Mouse (Mus musculus) urinary bladder, postnatal 14 days (tissue): Measurements from ENCODE around the gene Tpd52l1.
"Not testable (repeated sequence)": the region's sequence is repeated elsewhere in the genome, so short reads cannot be mapped to it uniquely, and the experiment has no call there.

Experiments used
- DNase-seq: peaks from one replicate; pipeline ENCODE4 v3.0.0; 2021; ENCODE audit warnings: low spot score

The Tpd52l1 gene

DNA sequence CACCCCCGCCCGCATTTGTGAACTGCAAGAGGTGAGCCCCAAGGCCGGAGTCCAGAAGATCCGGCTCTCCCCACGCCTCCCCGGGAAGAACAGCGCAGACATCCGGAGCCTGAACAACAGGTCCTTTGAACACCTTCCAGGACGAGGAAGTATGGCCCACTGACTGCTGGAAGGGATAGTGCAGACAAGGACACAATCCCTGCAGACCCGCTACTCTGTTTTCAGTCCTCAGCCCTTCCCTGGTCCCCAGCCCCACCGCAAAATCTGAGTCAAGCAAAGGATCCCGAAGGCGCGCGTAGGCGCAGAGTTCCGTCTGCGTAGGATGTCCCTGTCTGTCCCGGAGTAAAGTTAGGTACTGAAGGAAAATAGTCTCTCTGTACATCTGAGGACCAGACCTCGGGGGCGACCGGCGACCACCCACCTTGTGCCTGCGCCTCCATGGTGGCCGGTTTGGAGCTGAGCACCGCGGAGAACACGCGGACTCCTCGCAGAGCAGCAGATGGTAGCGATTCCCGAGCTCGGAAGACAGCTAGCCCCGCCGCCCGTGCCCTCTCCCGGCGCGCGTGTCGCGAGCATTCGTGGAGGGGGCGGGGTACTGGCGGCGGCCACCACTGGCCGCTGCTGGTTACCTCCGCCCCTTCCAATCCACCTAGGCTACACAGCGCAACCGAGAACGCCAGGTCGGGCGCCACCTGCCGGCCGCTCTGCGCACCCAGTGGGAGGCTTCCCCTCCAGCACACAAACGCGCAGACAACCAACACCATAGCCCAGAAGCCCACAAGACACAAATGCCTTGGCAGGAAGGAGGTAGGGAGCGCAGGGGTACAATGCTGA lies at the start of gene Tpd52l1:
Tpd52l1 (minus strand) TSS at position 668 of the 834 bp plus-strand sequence.
- DNase-seq: peak; percentile 88

DNA sequence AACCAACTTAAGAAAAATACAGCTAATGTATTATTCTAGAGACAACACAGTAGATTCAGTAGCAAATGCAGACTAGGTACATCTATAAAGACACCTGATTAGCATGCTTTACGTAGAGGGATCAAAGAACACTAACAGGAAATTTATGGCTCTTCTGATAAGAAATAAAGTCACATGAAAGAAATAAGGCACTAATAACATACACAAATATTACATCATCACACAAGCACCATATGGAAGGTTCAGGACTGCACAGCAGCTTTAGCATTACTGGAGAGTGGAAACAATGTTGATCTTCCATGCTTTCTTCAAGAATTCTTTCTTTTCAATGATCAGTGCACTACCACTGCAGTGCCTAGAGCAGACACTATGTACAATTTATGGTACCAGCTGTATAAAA lies 48.5 kb upstream of the Tpd52l1 start:
- DNase-seq: no peak

DNA sequence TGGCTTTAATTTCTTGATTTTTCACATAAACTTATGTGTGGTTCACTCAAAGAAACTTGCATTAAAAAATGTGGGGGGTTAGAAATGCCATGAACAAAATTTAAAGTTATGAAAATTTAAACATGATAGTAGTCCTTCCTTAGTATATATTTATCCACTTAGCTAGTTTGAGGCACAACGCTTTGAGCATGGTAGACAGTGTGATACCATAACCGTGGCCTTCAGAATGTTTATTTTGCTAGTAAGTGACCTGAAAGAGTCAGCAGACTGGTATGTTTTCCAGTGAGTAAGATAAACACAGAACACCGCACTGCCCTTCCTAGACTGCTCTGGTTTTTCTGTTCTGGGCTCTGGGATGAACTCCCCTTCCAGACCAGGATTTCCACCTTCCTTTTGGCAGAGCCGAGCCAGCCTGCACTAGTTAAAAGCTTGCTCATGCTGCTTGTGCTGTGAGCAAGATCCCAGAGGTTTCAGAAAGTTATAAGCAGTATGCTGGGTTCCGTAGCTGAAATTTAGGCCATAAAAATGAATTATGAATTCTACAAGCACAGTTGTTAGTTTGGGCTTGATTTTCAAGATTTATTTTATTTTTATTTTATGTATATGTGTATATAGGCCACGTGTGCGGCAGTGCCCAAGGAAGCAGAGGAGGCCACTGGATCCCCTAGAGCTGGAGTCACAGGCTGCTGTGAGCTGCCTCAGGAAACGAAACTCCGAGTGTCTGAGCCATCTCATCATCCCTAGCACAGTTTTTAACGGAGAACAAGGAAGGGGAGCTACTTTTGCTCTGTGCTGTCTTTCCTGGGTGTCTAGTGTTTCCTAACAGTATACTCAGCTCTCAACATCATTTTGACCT lies 21.5 kb upstream of the Tpd52l1 start:
- DNase-seq: peak; percentile 8

DNA sequence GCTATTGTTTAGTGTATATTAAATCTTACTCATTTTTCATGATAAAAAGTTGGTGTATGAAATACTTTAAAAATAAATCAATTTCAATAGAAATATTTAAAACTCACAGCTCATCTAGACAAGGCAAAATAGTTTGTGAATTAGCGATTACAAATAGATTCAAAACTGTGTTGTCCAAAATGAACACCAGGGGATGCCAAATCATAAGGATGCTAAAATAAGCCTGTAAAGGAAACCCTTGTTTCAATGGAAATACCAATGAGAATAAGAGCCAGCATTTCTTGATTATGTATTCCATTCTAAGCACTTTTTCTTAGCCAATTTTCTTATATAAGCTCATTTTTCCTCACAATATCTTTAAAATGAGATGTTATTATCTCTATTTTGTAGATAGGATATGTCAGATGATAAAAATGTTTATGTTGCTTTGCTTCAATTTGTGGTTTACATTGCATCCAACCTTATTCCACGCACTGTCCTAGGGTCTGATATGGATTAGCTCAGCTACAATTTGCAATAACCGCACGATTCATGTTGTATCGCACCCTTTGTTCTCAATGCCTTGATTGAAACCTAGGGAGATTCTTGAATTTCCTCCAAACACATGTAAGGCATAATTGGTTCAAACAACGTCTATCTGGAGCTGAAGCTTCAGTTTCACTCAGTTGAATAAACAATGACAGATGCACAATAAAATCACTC lies 20.2 kb upstream of the Tpd52l1 start:
- DNase-seq: no peak

DNA sequence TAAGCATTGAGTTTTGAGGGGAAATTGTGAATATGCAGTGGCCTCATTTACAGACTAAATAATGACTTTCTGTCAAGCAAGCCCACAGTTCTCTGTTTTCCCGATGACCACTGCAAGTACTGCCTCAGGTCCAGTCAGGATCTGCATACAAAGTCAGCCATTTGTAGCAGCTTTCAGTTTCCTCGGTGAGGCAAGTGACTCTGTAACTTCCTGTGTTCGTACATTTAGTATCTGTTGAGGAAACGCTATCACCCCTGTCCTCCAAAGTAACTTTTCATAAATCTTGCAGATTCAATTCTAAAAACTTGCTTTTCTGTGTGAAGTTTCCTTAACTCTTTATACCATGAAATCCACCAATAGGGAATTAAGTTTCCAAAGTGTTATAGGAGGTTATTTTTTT lies 19.7 kb upstream of the Tpd52l1 start:
- DNase-seq: no peak

DNA sequence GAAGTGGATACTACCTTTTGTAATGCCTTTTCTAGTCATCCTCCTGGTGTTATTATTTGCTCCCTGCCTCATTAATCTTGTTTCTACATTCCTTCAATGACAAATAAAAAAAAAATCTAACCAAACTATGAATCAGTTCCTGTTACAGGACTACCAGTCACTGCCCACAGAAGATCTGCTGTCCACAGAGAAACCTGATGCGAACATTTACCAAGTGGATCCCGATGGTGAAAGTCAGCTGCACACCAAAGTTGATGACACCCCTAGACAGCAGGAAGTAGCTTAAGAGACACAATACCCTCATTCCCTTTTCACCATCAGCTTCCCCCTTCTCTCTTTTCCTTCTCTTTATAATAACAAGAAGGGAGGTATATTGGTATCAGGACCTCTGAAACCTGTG lies 17.3 kb upstream of the Tpd52l1 start:
- DNase-seq: no peak

DNA sequence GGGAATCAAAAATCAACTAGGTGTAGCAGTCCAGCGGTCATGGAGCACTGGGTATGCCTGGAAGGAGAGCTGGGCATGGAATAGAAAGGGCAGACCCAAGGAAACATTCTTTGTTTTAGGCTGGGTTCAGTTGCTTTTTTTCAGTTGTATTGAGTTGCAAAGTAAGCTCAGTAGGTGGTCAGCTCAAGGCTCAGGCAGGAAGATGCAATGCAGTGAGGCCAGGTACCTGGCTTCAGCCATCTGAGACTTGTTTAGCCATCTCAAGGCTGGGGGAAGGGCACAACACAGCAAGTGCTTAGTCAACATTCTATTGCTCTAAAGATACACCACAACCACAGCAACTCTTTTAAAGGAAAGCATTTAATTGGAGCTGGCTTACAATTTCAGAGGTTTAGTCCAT lies 11.0 kb upstream of the Tpd52l1 start:
- no peak for DNase-seq

DNA sequence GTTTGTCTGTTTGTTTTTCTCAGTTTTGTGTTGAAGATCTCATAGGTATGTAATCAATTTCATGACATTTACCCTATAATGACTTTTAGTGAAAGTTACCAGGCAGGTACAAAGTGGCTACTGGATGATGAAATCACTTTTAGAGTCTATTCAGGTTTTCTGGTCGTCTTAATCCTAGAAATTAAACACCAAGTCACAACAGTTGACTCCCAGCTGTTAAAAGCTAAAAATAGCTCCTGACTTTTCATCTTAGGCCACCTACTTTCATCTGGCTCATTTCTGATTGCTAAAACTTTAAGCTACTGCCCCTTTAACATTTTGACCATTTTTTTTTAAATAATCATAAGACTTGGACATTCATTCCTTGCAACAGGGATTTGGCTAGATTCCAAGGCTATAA lies 1.3 kb upstream of the Tpd52l1 start:
- no peak for DNase-seq

DNA sequence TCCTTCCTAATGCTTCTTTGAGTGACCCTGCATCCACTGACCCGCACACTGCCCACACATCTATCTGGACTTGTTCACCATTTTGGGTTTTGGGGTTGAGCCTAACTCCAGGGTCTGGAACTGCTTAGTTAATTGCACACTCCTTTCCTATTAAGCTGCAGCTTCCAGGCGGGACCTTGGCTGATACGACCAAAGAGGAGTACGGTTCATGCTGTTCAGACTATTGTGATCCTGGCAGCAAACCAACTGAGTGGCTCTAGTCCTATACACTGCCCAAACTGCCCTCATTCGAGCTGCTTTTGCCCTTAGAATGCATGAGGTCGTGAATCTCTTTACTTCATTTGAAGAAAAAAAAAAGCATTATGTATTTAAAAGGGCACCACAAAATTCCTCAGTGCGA lies 1.6 kb downstream of the Tpd52l1 start:
- no peak for DNase-seq

DNA sequence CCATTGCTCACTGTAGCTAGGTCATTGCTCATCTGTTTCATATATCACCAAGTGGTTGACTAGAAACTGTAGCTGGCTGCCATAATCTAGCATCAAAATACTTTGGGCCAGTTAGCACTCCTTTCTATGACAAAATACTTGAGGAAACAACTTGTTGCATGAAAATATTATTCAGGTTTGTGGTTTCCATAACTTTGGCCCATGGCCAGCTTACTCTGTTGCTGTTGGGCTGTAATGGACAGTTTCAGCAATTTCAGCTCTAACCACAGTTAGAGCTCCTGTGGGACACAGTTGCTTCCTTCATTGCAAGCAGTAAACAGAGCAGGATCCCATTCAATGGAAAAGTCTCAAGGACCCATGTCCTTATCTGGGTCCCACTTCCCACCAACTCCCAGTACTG lies 4.3 kb downstream of the Tpd52l1 start:
- DNase-seq: no peak

DNA sequence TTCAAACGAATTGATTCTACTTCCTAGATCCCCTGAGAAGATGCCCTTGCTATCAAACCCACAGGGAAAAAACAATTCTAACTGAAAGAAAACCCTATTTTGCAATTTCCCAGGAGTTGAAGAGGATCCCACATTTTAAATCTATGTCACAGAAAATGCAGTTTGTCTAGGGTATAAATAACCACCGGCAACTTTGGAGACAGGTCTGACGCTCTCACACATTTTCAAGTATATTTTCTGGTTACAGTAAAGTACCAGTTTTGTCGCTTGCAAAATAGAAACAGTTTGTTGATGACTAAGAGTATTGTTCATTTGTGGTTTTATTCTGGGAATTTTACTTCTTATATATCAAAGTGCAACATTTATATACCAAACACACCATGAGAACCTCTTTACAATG lies 9.7 kb downstream of the Tpd52l1 start:
- DNase-seq: no peak

DNA sequence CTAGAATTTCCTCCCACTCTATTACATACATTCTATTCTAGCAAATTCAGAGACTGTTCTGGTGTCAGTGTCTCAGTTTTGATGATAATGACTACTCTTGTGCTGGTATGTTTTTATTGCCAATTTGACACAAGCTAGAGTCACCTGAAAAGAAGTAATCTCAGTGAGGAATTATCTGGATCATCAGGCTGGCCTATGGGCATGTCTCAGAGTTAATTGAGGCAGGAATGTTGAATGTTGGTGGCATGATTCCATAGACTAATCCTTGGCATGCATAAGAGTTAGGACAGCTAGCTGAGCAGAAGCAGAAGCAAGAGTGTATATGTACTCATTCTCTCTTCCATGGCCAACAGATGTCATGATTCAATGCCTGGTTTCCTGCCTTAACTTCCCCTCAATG lies 27.8 kb downstream of the Tpd52l1 start:
- no peak for DNase-seq

DNA sequence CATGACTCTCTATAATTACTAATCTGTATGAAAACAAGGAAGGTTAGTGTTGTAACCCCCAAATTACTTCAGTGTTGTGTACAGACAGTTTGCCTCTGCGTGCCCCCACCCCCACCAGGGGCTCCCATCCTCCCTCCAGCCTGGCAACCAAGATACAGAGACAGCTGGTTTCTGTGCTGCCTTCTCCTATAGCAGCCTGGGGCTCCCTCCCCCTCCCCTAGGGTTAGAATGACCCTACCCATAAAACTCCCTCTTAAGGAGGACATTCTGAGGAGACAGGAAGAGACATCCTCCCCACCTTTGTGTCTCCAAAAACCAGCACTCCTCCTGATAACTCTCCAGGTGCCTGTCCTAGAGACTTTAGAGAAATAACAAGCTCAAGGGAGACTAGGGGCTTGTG lies 52.8 kb downstream of the Tpd52l1 start:
- no peak for DNase-seq

DNA sequence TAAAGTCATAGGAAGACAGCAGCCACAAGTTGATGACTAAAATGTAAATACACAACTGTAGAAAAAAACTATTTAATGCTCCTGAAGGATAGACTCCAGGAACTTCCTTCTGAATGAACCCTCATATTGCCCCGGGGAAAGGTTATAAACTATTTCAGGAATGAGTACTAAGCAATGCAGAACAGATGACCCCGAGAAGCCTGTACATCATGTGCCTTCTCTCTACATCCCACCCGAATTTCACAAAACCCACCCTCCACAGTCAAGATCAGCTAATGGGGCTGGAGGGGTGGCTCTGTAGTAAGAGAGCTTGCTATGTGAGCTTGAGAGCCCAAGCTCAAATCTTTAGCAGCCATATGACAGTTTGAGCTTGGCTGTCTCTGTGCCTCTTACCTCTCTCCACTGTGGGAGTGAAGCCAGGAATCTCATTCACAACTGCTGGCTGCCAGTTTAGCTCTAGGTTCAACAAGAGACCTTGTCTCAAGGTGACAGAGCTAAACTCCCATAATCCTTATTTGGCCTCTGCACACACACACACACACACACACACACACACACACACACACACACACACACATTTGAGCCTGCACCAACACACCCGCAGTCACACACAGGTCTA lies 54.9 kb downstream of the Tpd52l1 start:
- DNase-seq: no peak

DNA sequence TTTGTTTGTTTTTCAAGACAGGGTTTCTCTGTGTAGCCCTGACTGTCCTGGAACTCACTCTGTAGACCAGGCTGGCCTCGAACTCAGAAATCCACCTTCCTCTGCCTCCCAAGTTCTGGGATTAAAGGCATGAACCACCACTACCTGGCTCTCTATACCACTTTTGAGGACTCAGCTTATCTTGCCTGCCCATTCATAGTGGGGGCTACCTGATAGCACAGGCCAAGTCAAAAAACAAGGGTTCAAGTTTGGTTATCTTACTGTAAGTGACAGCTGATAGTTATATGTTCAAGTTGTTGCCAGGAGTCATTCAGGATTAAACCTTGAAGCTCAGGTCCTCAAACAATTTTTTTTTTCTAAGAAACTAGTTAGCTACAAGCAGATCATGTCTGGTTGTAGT lies 57.2 kb downstream of the Tpd52l1 start:
- DNase-seq: not testable (repeated sequence)

DNA sequence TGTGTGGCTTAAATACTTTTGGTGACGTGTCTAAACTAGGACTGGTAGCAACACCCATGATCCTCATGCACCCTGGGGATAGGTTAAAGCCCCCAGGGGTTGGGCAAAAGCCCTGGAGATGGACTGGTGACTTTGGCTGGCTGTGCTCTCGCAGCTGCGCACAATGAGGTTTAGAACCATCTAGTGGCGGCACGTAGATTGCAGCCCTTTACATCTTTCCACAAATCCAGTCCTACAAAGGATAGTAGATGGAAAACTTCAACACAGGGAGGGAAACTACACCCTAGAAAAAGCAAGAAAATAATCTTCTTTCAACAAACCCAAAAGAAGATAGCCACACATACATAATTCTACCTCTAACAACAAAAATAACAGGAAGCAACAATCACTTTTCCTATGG lies 75.6 kb downstream of the Tpd52l1 start:
- DNase-seq: not testable (repeated sequence)

DNA sequence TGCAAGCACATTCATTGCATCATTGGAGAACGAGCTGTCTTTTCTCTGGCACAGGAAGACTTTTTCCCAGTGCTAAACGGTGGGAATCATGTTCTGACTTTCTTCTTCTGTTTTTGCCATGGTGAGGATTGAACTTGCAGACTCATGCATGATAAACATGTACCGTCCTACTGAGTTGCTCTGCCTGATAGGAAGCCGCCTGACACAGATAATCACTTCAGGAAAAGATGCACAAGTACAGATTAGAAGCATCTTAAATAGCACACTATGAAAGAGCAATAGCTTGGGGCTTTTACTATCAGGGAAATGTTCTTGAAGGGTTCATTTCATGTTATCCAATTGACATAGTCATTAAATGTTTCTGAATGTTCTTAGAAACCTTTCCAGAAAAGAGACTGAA lies 86.0 kb downstream of the Tpd52l1 start:
- no peak for DNase-seq

DNA sequence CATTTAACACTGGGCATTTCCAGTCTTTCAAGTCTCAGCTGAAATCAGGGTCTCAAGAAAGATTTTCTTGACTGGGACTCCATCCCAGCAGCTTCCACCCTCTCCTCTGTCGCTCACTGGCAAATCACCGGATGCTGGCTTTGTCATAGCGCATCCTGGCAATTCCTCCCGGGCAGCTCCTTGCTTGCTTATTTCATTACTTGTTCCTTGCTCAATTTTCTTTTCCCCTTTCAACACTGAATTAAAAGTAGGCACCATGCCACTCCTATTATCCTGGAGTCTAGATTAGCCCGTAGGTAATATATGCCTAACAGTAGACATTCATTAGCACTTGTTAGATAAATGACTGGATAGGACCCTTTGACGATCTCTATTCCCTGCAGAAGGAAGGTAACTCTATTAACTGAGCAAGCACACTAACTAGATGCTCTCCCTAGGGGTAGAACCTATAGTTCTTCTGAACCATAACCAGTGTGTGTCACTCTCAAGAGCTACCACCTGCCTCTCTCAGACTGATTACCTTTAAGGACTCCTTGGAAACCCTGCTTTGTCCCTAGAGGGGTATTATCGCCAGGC lies 90.8 kb downstream of the Tpd52l1 start:
- DNase-seq: no peak

DNA sequence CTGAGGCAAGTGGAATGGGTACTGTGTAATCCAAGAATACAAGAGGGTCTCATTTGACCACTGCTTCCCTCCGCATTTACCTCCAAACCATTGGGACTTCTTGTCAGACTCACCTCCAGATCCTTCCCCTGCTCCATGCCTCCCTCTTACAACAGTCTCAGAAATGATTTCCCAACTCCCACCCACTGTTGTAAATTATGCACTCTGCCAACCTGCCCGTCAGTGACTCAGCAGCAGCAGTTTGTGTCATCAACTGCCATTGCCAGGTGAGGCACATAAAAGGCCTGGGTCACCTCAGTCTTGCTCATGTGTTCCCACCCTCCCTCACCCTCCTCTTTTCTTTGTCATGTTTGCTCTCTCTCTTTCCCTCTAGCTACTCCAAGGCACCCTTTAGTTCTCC lies 91.6 kb downstream of the Tpd52l1 start:
- no peak for DNase-seq

DNA sequence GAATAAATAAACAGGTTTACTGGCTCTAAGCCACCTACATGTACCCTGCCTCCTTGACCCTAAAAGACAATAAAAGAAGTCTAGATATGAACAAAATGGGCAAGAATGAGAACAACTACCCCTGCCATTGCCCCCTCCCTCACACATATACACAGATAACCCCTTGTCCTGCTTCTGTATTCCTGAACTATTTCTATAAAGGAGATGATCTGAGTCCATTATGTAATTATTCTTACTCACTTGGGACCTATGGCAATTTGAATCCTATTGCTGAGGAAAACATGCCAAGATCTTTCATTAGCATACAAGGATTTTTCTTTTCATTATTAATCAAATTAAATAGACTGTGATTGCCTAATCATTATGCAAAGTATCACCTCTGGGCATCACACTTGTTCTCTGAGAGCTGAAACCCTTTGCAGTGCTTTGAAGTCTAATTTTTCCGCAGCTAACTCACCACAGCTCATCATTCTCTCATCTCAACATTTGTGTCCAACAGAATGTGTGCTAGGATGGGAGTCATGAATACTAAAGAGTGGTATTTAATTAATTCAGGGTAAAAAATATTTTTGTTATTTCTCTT lies 92.8 kb downstream of the Tpd52l1 start:
- DNase-seq: no peak

DNA sequence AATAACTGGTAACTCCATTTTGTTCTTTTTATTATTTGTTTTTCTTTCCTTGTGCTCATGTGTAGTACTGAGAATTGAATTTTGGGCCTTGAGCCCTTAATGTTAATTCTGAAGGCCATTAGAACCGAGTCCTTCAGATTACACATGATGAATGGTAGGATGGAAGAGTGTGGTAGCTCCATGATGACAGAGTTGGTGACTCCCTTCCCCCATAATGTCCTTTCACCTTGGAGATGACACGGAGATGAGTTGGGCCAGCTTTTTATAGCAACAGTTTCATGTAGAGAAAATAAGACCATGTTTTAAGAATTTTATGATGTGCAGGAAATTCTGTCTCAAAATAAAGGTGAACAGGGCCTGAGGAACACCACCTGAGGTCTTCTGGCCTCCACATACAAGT lies 94.7 kb downstream of the Tpd52l1 start:
- DNase-seq: no peak

DNA sequence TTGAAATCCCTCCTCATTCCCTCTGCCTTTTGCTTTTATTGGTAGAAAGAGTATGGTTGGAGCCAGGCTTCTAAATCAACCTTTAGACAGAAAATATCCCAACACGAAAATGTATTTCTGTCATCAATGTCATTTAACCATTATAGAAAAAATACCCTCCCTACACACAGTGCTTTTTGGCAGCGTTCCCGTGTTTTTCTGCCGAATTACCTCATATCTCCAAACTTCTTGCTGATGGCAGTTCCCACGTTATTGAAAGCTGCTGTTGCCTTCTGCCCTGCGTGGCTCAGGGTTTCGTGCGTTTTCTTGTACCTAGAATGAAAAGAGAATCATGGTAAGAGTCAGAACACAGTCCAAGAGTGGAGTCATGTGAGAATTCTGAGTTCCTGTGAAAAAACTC lies 99.4 kb downstream of the Tpd52l1 start:
- no peak for DNase-seq
